Mouse (Mus musculus) kidney, embryonic 14.5 days (tissue): Measurements from ENCODE around the gene Tfcp2l1. TPM values are rescaled to one million over a fixed set of nuclear protein-coding genes. Genes with fewer than 3 reads are reported as not detected.

Experiments
- ATAC-seq: fragments of 200-750 bp; cut with Nextera tagmentation; 2 replicates; pipeline ENCODE4 v1.8.0; 2017; ENCODE audit warnings: moderate number of reproducible peaks, mild to moderate bottlenecking, moderate TSS enrichment, moderate library complexity; ENCODE audit not compliant: low FRiP score, low TSS enrichment
- H3K27ac ChIP-seq: fragments of 300-500 bp; sonication (generic); 2 replicates; pipeline ENCODE4 v1.5.1; 2014; ENCODE audit warnings: low read depth, mild to moderate bottlenecking, low read length, moderate library complexity, mixed read lengths
- H3K27me3 ChIP-seq: fragments of 300-500 bp; sonication (generic); 2 replicates; pipeline ENCODE4 v1.6.1; 2014; ENCODE audit warnings: mild to moderate bottlenecking, low read length; ENCODE audit not compliant: control insufficient read depth, insufficient read depth
- H3K36me3 ChIP-seq: fragments of 300-500 bp; sonication (generic); 2 replicates; pipeline ENCODE4 v1.6.1; 2014; ENCODE audit warnings: low read length, mixed read lengths; ENCODE audit not compliant: control insufficient read depth, insufficient read depth
- H3K4me1 ChIP-seq: fragments of 300-500 bp; sonication (generic); 2 replicates; pipeline ENCODE4 v1.6.1; 2014; ENCODE audit warnings: low read length, mixed read lengths; ENCODE audit not compliant: control insufficient read depth, insufficient read depth
- H3K4me2 ChIP-seq: fragments of 300-500 bp; sonication (generic); replicated peaks from 2 replicates; pipeline ENCODE4 v1.6.1; 2014; ENCODE audit warnings: low read depth, mild to moderate bottlenecking, low read length
- H3K4me3 ChIP-seq: fragments of 300-500 bp; sonication (generic); 2 replicates; pipeline ENCODE4 v1.5.1; 2014; ENCODE audit warnings: mild to moderate bottlenecking, low read length
- H3K9ac ChIP-seq: fragments of 300-500 bp; sonication (generic); 2 replicates; pipeline ENCODE4 v1.6.1; 2014; ENCODE audit warnings: low read depth, mild to moderate bottlenecking, low read length, moderate library complexity
- H3K9me3 ChIP-seq: fragments of 300-500 bp; sonication (generic); 2 replicates; pipeline ENCODE4 v1.6.1; 2016; ENCODE audit warnings: low read length; ENCODE audit not compliant: control insufficient read depth
- WGBS: fragments of 180-500 bp; shearing (Covaris S2); extraction: QIAGEN DNeasy Blood & Tissue Kit; methylation state at CpG from one replicate; pipeline ENCODE4 v1.1.7; 2014; 5-methylcytosine and 5-hydroxymethylcytosine counted together
- polyA plus RNA-seq: library from polyadenylated mRNA; unstranded; fragments of >200 nt; fragmentation: Nextera tagmentation; extraction: Ambion mirVana; gene quantifications from 2 replicates; pipeline ENCODE4 v1.2.1, GENCODE M21; 2014

Tfcp2l1 gene
- polyA plus RNA-seq, 1 experiment from 2014 or later = 33.0 TPM

GRCm38 (mm10) chr1:118674176-118674575 is 46.4 kb downstream of the Tfcp2l1 start:
- no peaks in the 10 kb centered on the region for H3K9me3 ChIP-seq
- H3K9ac ChIP-seq = no peak overlapping the region
- H3K4me2 ChIP-seq = no peak overlapping the region
- no peak for ATAC-seq
- no peaks in the 10 kb centered on the region for H3K36me3 ChIP-seq
- H3K27ac ChIP-seq = no peak overlapping the region
- H3K4me3 ChIP-seq = no peak overlapping the region
- 70% methylated on average over 4 of the region's 4 CpGs for WGBS
- H3K27me3 ChIP-seq = no peaks in the 10 kb centered on the region
- H3K4me1 ChIP-seq = peaks cover 7% of the 10 kb centered on the region

- Histone ChIP-seq H3K27ac (no peak overlapping the region), H3K4me1 (no peaks in the 10 kb centered on the region), H3K4me3 (no peak overlapping the region), H3K36me3 (no peaks in the 10 kb centered on the region), H3K4me2 (no peak overlapping the region), H3K27me3 (no peaks in the 10 kb centered on the region), H3K9me3 (no peaks in the 10 kb centered on the region), H3K9ac (no peak overlapping the region)
- ATAC-seq = no peak
- 31% methylated on average over 1 of the region's 1 CpGs for WGBS
Observed at GRCm38 (mm10) chr1:118681980-118682379, 54.2 kb downstream of the Tfcp2l1 start.

GRCm38 (mm10) chr1:118683686-118684085 is 55.9 kb downstream of the Tfcp2l1 start:
- no peak overlapping the region for H3K4me3 ChIP-seq
- H3K9ac ChIP-seq = no peak overlapping the region
- no peak overlapping the region for H3K27ac ChIP-seq
- H3K27me3 ChIP-seq = no peaks in the 10 kb centered on the region
- WGBS = 74% methylated on average over 4 of the region's 4 CpGs
- H3K4me2 ChIP-seq = no peak overlapping the region
- no peak for ATAC-seq
- H3K4me1 ChIP-seq = no peaks in the 10 kb centered on the region
- no peaks in the 10 kb centered on the region for H3K36me3 ChIP-seq
- no peaks in the 10 kb centered on the region for H3K9me3 ChIP-seq

GRCm38 (mm10) chr1:118687726-118688125 is 60.0 kb downstream of the Tfcp2l1 start:
- no peak for ATAC-seq
- no peaks in the 10 kb centered on the region for H3K4me1 ChIP-seq
- H3K27ac ChIP-seq = no peak overlapping the region
- no peak overlapping the region for H3K4me2 ChIP-seq
- WGBS = 87% methylated on average over 10 of the region's 10 CpGs
- no peaks in the 10 kb centered on the region for H3K27me3 ChIP-seq
- H3K4me3 ChIP-seq = no peak overlapping the region
- no peak overlapping the region for H3K9ac ChIP-seq
- H3K36me3 ChIP-seq = no peaks in the 10 kb centered on the region
- H3K9me3 ChIP-seq = no peaks in the 10 kb centered on the region

GRCm38 (mm10) chr1:118689830-118690229 is 62.1 kb downstream of the Tfcp2l1 start:
- no peak for ATAC-seq
- Histone ChIP-seq H3K27ac (no peak overlapping the region), H3K9me3 (no peaks in the 10 kb centered on the region), H3K4me2 (no peak overlapping the region), H3K4me1 (no peaks in the 10 kb centered on the region), H3K27me3 (no peaks in the 10 kb centered on the region), H3K4me3 (no peak overlapping the region), H3K36me3 (no peaks in the 10 kb centered on the region), H3K9ac (no peak overlapping the region)
- 71% methylated on average over 5 of the region's 5 CpGs for WGBS

- 80% methylated on average over 2 of the region's 2 CpGs for WGBS
- Histone ChIP-seq H3K27me3 (no peaks in the 10 kb centered on the region), H3K4me1 (no peaks in the 10 kb centered on the region), H3K4me2 (no peak overlapping the region), H3K36me3 (no peaks in the 10 kb centered on the region), H3K27ac (no peak overlapping the region), H3K9ac (no peak overlapping the region), H3K4me3 (no peak overlapping the region), H3K9me3 (no peaks in the 10 kb centered on the region)
- ATAC-seq = no peak
Observed at GRCm38 (mm10) chr1:118694436-118694835, 66.7 kb downstream of the Tfcp2l1 start.

- no peak for ATAC-seq
- Histone ChIP-seq H3K9me3 (no peaks in the 10 kb centered on the region), H3K36me3 (no peaks in the 10 kb centered on the region), H3K4me3 (no peak overlapping the region), H3K4me1 (no peaks in the 10 kb centered on the region), H3K9ac (no peak overlapping the region), H3K27me3 (no peaks in the 10 kb centered on the region), H3K27ac (no peak overlapping the region), H3K4me2 (no peak overlapping the region)
- 83% methylated on average over 6 of the region's 6 CpGs for WGBS
Observed at GRCm38 (mm10) chr1:118697906-118698305, 70.2 kb downstream of the Tfcp2l1 start.

- Histone ChIP-seq H3K9me3 (no peaks in the 10 kb centered on the region), H3K9ac (no peak overlapping the region), H3K27ac (no peak overlapping the region), H3K27me3 (no peaks in the 10 kb centered on the region), H3K4me2 (no peak overlapping the region), H3K4me3 (no peak overlapping the region), H3K4me1 (no peaks in the 10 kb centered on the region), H3K36me3 (no peaks in the 10 kb centered on the region)
- WGBS = 37% methylated on average over 6 of the region's 6 CpGs
- no peak for ATAC-seq
Observed at GRCm38 (mm10) chr1:118699118-118699890, 71.6 kb downstream of the Tfcp2l1 start.

GRCm38 (mm10) chr1:118699961-118700360 is 72.2 kb downstream of the Tfcp2l1 start:
- H3K4me3 ChIP-seq = no peak overlapping the region
- no peak overlapping the region for H3K27ac ChIP-seq
- H3K36me3 ChIP-seq = no peaks in the 10 kb centered on the region
- H3K4me1 ChIP-seq = no peaks in the 10 kb centered on the region
- 88% methylated on average over 1 of the region's 1 CpGs for WGBS
- H3K9ac ChIP-seq = no peak overlapping the region
- no peaks in the 10 kb centered on the region for H3K9me3 ChIP-seq
- no peak overlapping the region for H3K4me2 ChIP-seq
- H3K27me3 ChIP-seq = no peaks in the 10 kb centered on the region
- ATAC-seq = no peak
